Mouse (Mus musculus): ENCODE measurements at regions not wholly inside any gene's neighbourhood (a gene's known extent, or its start where the extent isn't known, plus 50 kb on each side); places are given as distances from the start of the nearest gene placed in this dataset.
"Not testable (repeated sequence)": the region's sequence is repeated elsewhere in the genome, so short reads cannot be mapped to it uniquely, and the experiment has no call there.

DNA sequence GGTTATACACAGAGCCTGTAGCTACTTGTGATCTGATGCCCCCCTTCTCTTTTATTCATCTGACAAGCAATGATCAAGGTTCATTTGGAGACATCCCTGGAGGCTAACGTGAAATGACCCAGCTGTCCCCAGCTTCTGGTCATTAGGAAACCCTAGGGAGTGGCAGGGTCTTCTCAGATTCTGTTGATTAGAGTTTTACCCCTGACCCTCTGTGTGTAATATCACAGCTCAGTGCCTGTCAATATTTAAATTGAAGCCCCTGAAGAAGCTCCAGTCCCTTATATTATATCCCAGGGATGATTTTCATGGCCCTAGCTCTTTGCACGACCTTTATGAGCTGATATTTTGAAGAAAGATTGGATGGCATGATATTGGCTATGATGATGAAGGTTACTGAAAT lies 508.5 kb upstream of the Igfbp7 start:
- Histone ChIP-seq H3K27ac (ENCODE audit: low read length) (no peak overlapping the region), H3K9ac (ENCODE audit: low read depth, low read length) (no peak overlapping the region), H3K4me3 (ENCODE audit: low read depth, low read length) (no peak overlapping the region), H3K4me2 (ENCODE audit: low read depth, low read length) (no peak overlapping the region), H3K27me3 (ENCODE audit: control insufficient read depth, insufficient read depth, low read depth, low read length) (no peaks in the 10 kb centered on the region), H3K4me1 (ENCODE audit: control insufficient read depth, low read depth, low read length) (no peaks in the 10 kb centered on the region), H3K36me3 (ENCODE audit: control insufficient read depth, insufficient read depth) (no peaks in the 10 kb centered on the region), H3K9me3 (replicated peaks; ENCODE audit: control insufficient read depth, low read length) (no peaks in the 10 kb centered on the region)
- ATAC-seq (ENCODE audit: low read depth) = no peak
- WGBS (ENCODE audit: insufficient replicate concordance) = 27% methylated on average over 2 of the region's 2 CpGs

DNA sequence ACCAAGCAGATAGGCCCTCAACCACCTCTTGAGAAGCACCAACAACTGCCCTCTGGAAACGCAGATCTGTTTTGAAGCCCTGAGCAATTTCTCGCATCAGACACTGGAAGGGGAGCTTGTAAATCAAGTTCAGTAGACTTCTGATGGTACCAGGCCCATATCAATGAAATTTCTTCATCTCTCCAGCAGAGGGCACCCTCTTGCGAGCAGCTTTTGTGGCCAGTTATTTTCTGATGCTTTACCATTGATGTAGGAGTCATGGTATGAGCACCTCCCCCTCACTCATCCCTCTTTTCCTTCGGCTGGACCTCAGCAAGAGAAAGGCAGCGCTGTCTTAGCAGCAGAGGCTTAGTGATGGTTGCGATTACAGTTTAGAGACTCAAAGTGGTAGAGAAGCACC lies 501.4 kb upstream of the Igfbp7 start:
- WGBS (ENCODE audit: insufficient replicate concordance) = 39% methylated on average over 6 of the region's 6 CpGs
- no peak for ATAC-seq (ENCODE audit: low read depth)
- Histone ChIP-seq H3K4me1 (ENCODE audit: control insufficient read depth, low read depth, low read length) (no peaks in the 10 kb centered on the region), H3K27me3 (ENCODE audit: control insufficient read depth, insufficient read depth, low read depth, low read length) (no peaks in the 10 kb centered on the region), H3K4me2 (ENCODE audit: low read depth, low read length) (no peak overlapping the region), H3K27ac (ENCODE audit: low read length) (no peak overlapping the region), H3K9ac (ENCODE audit: low read depth, low read length) (no peak overlapping the region), H3K4me3 (ENCODE audit: low read depth, low read length) (no peak overlapping the region), H3K36me3 (ENCODE audit: control insufficient read depth, insufficient read depth) (no peaks in the 10 kb centered on the region), H3K9me3 (replicated peaks; ENCODE audit: control insufficient read depth, low read length) (no peaks in the 10 kb centered on the region)

DNA sequence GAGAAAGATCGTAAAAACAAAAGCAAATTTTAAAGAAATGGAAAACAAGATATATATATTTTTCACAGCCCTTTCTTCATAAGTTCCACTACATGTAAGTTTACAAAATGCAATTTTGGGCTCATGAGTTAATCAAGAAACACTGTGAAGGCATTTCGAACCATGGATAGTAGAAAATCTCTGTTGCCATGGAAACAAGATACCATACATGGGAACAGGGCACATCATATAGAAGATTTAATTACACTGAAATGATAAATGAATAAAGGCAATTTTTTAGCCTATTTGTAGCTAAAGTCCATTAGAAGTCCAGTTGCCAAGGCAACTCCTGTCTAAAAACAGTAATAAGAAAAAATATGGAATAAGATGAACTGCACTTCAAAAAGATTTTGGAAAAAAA lies 484.2 kb upstream of the Igfbp7 start:
- not testable (repeated sequence) for H3K9ac ChIP-seq (ENCODE audit: low read depth, low read length); H3K4me3 ChIP-seq (ENCODE audit: low read depth, low read length); H3K27ac ChIP-seq (ENCODE audit: low read length); H3K4me2 ChIP-seq (ENCODE audit: low read depth, low read length); H3K36me3 ChIP-seq (ENCODE audit: control insufficient read depth, insufficient read depth); H3K27me3 ChIP-seq (ENCODE audit: control insufficient read depth, insufficient read depth, low read depth, low read length); H3K9me3 ChIP-seq (replicated peaks; ENCODE audit: control insufficient read depth, low read length); ATAC-seq (ENCODE audit: low read depth); H3K4me1 ChIP-seq (ENCODE audit: control insufficient read depth, low read depth, low read length)
- 49% methylated on average over 2 of the region's 2 CpGs for WGBS (ENCODE audit: insufficient replicate concordance)

- Histone ChIP-seq H3K27ac (ENCODE audit: low read length) (no peak overlapping the region), H3K36me3 (ENCODE audit: control insufficient read depth, insufficient read depth) (no peaks in the 10 kb centered on the region), H3K27me3 (ENCODE audit: control insufficient read depth, insufficient read depth, low read depth, low read length) (no peaks in the 10 kb centered on the region), H3K9ac (ENCODE audit: low read depth, low read length) (no peak overlapping the region), H3K4me2 (ENCODE audit: low read depth, low read length) (no peak overlapping the region), H3K9me3 (replicated peaks; ENCODE audit: control insufficient read depth, low read length) (peaks cover 2% of the 10 kb centered on the region; the same call in 1 of the 2 replicates), H3K4me1 (ENCODE audit: control insufficient read depth, low read depth, low read length) (no peaks in the 10 kb centered on the region), H3K4me3 (ENCODE audit: low read depth, low read length) (no peak overlapping the region)
- 66% methylated on average over 9 of the region's 9 CpGs for WGBS (ENCODE audit: insufficient replicate concordance)
- ATAC-seq (ENCODE audit: low read depth) = no peak
Measured at GRCm38 (mm10) chr5:77888534-77888933, 480.7 kb upstream of the Igfbp7 start.

DNA sequence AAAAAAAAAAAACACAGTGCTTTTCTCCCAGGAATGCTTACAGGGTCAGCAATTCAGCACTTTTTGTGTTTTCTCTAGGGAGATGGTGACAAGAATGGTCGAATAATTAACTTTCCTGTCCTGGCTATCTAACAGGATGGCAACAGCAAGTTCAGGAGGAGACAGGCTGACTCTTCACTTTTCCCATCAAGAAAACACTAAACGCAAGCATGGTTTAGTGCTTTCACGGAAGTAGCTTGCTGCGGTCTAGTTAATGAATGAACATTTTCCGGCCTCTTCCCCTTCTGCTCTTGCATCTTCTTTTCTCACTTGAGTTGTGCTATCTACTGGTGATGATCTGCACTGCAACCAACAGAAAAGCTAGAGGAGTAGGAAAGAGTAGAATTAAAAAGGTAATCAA lies 463.6 kb upstream of the Igfbp7 start:
- 68% methylated on average over 5 of the region's 5 CpGs for WGBS (ENCODE audit: insufficient replicate concordance)
- Histone ChIP-seq H3K27me3 (ENCODE audit: control insufficient read depth, insufficient read depth, low read depth, low read length) (no peaks in the 10 kb centered on the region), H3K36me3 (ENCODE audit: control insufficient read depth, insufficient read depth) (no peaks in the 10 kb centered on the region), H3K4me3 (ENCODE audit: low read depth, low read length) (no peak overlapping the region), H3K4me2 (ENCODE audit: low read depth, low read length) (no peak overlapping the region), H3K4me1 (ENCODE audit: control insufficient read depth, low read depth, low read length) (no peaks in the 10 kb centered on the region), H3K9me3 (replicated peaks; ENCODE audit: control insufficient read depth, low read length) (no peaks in the 10 kb centered on the region), H3K27ac (ENCODE audit: low read length) (no peak overlapping the region), H3K9ac (ENCODE audit: low read depth, low read length) (no peak overlapping the region)
- ATAC-seq (ENCODE audit: low read depth) = no peak

GRCm38 (mm10) chr5:77865342-77865741 lies 457.5 kb upstream of the Igfbp7 start:
- Histone ChIP-seq H3K9ac (ENCODE audit: low read depth, low read length) (no peak overlapping the region), H3K27me3 (ENCODE audit: control insufficient read depth, insufficient read depth, low read depth, low read length) (no peaks in the 10 kb centered on the region), H3K4me1 (ENCODE audit: control insufficient read depth, low read depth, low read length) (no peaks in the 10 kb centered on the region), H3K4me2 (ENCODE audit: low read depth, low read length) (no peak overlapping the region), H3K27ac (ENCODE audit: low read length) (no peak overlapping the region), H3K9me3 (replicated peaks; ENCODE audit: control insufficient read depth, low read length) (no peaks in the 10 kb centered on the region; the same call in 1 of the 2 replicates), H3K36me3 (ENCODE audit: control insufficient read depth, insufficient read depth) (no peaks in the 10 kb centered on the region), H3K4me3 (ENCODE audit: low read depth, low read length) (no peak overlapping the region)
- 59% methylated on average over 7 of the region's 7 CpGs for WGBS (ENCODE audit: insufficient replicate concordance)
- ATAC-seq (ENCODE audit: low read depth) = no peak

DNA sequence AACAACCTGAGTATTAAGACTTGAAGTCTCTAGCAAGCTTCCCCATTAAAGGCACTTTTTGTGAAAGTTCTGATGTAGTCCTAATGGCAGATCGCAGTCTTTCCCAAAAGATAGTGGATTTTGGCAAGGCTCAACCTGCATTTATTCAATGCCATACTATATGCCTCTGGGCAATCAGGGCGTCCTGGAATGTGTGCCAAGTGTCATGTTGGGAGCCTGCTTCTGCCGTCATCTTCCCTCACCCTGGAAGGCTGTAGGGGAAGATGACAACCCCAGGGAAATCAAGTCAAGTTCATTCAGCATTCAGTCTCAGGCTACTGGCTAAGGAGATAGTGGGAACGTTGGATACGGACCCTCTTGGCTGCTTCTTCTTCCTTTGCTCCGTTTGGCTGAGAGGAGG lies 447.4 kb upstream of the Igfbp7 start:
- Histone ChIP-seq H3K27ac (ENCODE audit: low read length) (no peak overlapping the region), H3K9ac (ENCODE audit: low read depth, low read length) (no peak overlapping the region), H3K4me3 (ENCODE audit: low read depth, low read length) (no peak overlapping the region), H3K4me2 (ENCODE audit: low read depth, low read length) (no peak overlapping the region), H3K4me1 (ENCODE audit: control insufficient read depth, low read depth, low read length) (no peaks in the 10 kb centered on the region), H3K27me3 (ENCODE audit: control insufficient read depth, insufficient read depth, low read depth, low read length) (no peaks in the 10 kb centered on the region), H3K9me3 (replicated peaks; ENCODE audit: control insufficient read depth, low read length) (no peaks in the 10 kb centered on the region), H3K36me3 (ENCODE audit: control insufficient read depth, insufficient read depth) (no peaks in the 10 kb centered on the region)
- no peak for ATAC-seq (ENCODE audit: low read depth)
- 54% methylated on average over 6 of the region's 6 CpGs for WGBS (ENCODE audit: insufficient replicate concordance)

DNA sequence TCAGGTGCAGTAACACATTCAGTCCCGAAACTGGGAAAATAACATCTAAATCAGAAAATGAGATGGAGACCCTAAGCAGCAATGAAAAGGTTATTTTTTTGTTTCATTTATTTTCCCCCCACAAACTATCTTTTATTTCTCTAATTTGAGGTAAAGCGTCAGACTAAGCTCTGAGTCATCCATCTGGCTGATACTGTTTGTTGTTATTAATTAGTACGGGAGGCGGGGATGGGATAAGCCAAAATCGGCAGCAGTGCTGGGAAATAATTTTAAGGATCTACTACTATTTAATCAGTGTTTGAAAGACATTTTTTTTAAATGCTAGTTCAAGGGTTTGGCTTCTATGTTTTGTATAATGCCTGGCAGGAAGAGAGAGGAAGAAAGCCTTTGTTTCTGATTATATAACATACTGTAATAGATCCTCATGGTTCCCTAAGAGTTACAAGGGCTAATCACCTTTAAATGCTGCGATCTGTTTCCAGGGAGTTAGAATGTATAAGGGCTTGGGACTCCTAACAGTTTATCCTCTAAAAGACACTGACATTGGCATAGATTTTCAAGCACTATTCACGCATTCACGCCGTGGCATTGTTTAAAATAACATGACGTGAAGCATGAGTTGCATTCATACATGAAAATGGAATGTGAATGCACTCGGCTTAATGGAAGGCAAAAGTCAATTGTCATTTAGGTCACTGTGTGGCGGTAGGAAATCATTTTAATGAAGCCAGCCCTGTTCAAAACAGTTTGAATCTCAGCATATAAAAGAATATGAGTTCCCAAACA lies 446.4 kb upstream of the Igfbp7 start:
- no peak for ATAC-seq (ENCODE audit: low read depth)
- H3K36me3 ChIP-seq (ENCODE audit: control insufficient read depth, insufficient read depth) = no peaks in the 10 kb centered on the region
- H3K4me1 ChIP-seq (ENCODE audit: control insufficient read depth, low read depth, low read length) = no peaks in the 10 kb centered on the region
- H3K4me2 ChIP-seq (ENCODE audit: low read depth, low read length) = no peak overlapping the region
- H3K27me3 ChIP-seq (ENCODE audit: control insufficient read depth, insufficient read depth, low read depth, low read length) = no peaks in the 10 kb centered on the region
- no peak overlapping the region for H3K4me3 ChIP-seq (ENCODE audit: low read depth, low read length)
- no peak overlapping the region for H3K9ac ChIP-seq (ENCODE audit: low read depth, low read length)
- no peaks in the 10 kb centered on the region for H3K9me3 ChIP-seq (replicated peaks; ENCODE audit: control insufficient read depth, low read length)
- H3K27ac ChIP-seq (ENCODE audit: low read length) = no peak overlapping the region
- WGBS (ENCODE audit: insufficient replicate concordance) = 64% methylated on average over 12 of the region's 12 CpGs

DNA sequence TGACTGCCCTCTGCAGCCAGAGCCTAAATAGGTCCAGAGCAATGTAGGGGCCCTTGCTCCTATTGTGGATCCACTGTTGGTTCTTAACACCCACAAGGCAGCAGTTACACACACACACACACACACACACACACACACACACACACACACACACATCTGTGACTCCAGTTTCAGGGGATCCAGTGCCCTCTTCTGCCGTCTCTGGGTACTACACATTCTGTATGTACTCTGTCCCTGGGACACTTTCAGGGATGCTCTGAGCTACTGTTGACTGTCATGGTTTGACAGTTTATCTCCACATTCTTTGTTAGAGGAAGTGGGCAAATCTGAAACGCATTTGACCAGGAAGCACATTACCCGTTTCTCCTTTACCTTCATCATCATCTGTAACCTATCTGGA lies 443.8 kb upstream of the Igfbp7 start:
- H3K9me3 ChIP-seq (replicated peaks; ENCODE audit: control insufficient read depth, low read length) = no peaks in the 10 kb centered on the region
- ATAC-seq (ENCODE audit: low read depth) = no peak

More for the DNA sequence above, 443.8 kb upstream of the Igfbp7 start:
- no peak overlapping the region for H3K4me2 ChIP-seq (ENCODE audit: low read depth, low read length)
- no peak overlapping the region for H3K9ac ChIP-seq (ENCODE audit: low read depth, low read length)
- no peaks in the 10 kb centered on the region for H3K36me3 ChIP-seq (ENCODE audit: control insufficient read depth, insufficient read depth)
- 60% methylated on average over 3 of the region's 3 CpGs for WGBS (ENCODE audit: insufficient replicate concordance)
- no peak overlapping the region for H3K27ac ChIP-seq (ENCODE audit: low read length)
- no peaks in the 10 kb centered on the region for H3K4me1 ChIP-seq (ENCODE audit: control insufficient read depth, low read depth, low read length)
- no peak overlapping the region for H3K4me3 ChIP-seq (ENCODE audit: low read depth, low read length)
- H3K27me3 ChIP-seq (ENCODE audit: control insufficient read depth, insufficient read depth, low read depth, low read length) = no peaks in the 10 kb centered on the region

All from liver, embryonic 16.5 days (tissue).